14 mouse cellular contexts compared by ENCODE assay signal in genomic region chr17:40896863-40897262, GRCm38 (mm10). TPM values are rescaled to one million over a fixed set of nuclear protein-coding genes. Genes with fewer than 3 reads are reported as not detected.
DNase-seq lines count a peak whose midpoint lies in the region; ATAC-seq and TF ChIP-seq lines count a peak whose summit lies in the region.
"Had no signal": no experiment of that assay in that cellular context is flagged by ENCODE, and none has a peak within 500 bp of the region (broad histone marks: within the 10 kb centered on the region; RNA-seq: fewer than 3 reads in every experiment).

No protein-coding gene starts in this region.

- H3K4me1 ChIP-seq in kidney, postnatal 0 days (replicated peaks; ENCODE audit: insufficient read depth, low read length), result no peaks in the 10 kb centered on the region
- H3K4me1 ChIP-seq: embryonic facial prominence, embryonic 15.5 days; midbrain, embryonic 12.5 days had no signal

- H3K9ac ChIP-seq in kidney, postnatal 0 days (ENCODE audit: low read depth, low read length), result no peak overlapping the region
- H3K9ac ChIP-seq: embryonic facial prominence, embryonic 15.5 days; midbrain, embryonic 12.5 days had no signal

- H3K9me3 ChIP-seq in kidney, postnatal 0 days (replicated peaks; ENCODE audit: low read length), result no peaks in the 10 kb centered on the region
- H3K9me3 ChIP-seq: embryonic facial prominence, embryonic 15.5 days; midbrain, embryonic 12.5 days had no signal

- peak; percentile 78 for TF ChIP-seq CTCF in kidney, postnatal 0 days (IDR thresholded peaks at IDR 0.05; ENCODE audit: low read depth)

- H3K27me3 ChIP-seq in kidney, postnatal 0 days (ENCODE audit: insufficient read depth, low read length), result no peaks in the 10 kb centered on the region
- H3K27me3 ChIP-seq: embryonic facial prominence, embryonic 15.5 days; midbrain, embryonic 12.5 days had no signal

- no peak overlapping the region for H3K4me3 ChIP-seq in kidney, postnatal 0 days (replicated peaks; ENCODE audit: low read depth, low read length)
- H3K4me3 ChIP-seq: embryonic facial prominence, embryonic 15.5 days; midbrain, embryonic 12.5 days had no signal

- no peaks in the 10 kb centered on the region for H3K36me3 ChIP-seq in kidney, postnatal 0 days (ENCODE audit: insufficient read depth, low read length)
- H3K36me3 ChIP-seq: embryonic facial prominence, embryonic 15.5 days; midbrain, embryonic 12.5 days had no signal

- 68% methylated on average over 1 of the region's 1 CpGs for WGBS in kidney, postnatal 0 days

- H3K4me2 ChIP-seq in kidney, postnatal 0 days (ENCODE audit: low read length), result no peak overlapping the region
- H3K4me2 ChIP-seq: embryonic facial prominence, embryonic 15.5 days; midbrain, embryonic 12.5 days had no signal

- DNase-seq in CD4-positive, CD25-positive, alpha-beta regulatory T cell, adult 2 months (ENCODE audit: low read depth, low spot score), result peak; percentile 6
- peak; percentile 67 for DNase-seq in kidney, postnatal 0 days (ENCODE audit: low spot score)
- DNase-seq in kidney, adult 18-20 months, result no peak
- peak; percentile 88 for DNase-seq in NIH3T3 (ENCODE audit: low read depth)
- peak; percentile 30 for DNase-seq in induced T-regulatory cell, adult 2 months (ENCODE audit: low read depth)
- no peak for DNase-seq in right cerebral cortex, postnatal 4 days
- DNase-seq in gastrocnemius, postnatal 36 days, result no peak
- DNase-seq: adrenal gland, postnatal 36 days; layer of hippocampus, postnatal 36 days; right cerebral cortex, adult 18-20 months had no signal

- no peak for ATAC-seq in CD4-positive, CD25-positive, alpha-beta regulatory T cell, adult 4 months
- ATAC-seq in kidney, postnatal 0 days (replicated peaks; ENCODE audit: low FRiP score, low read depth), result no peak

- H3K27ac ChIP-seq in kidney, postnatal 0 days, result no peak overlapping the region
- H3K27ac ChIP-seq: embryonic facial prominence, embryonic 15.5 days; midbrain, embryonic 12.5 days had no signal

- intact Hi-C loops in gastrocnemius, postnatal 36 days (cut with DNase I), result loop anchor here (5.0 kb wide), 1 partner anchor 70 kb away; no protein-coding TSS in a partner anchor

RNA-seq across cellular contexts. Expression of gene 9130008F23Rik, which starts 16.5 kb away (rescaled TPM):
- polyA plus RNA-seq in CD4-positive, CD25-positive, alpha-beta regulatory T cell, adult 4 months (2017; shearing (Covaris generic)), result 1 to 10 TPM in 1 of 2 experiments, under 1 TPM in 1; 0.30 to 1.2 TPM
- 3.7 and 3.8 TPM in 2 replicates for polyA plus RNA-seq in kidney, postnatal 0 days (2015; fragmentation: Nextera tagmentation; extraction: Ambion mirVana)
- under 1 TPM in 1 of 2 experiments, not detected in 1; 0.23 TPM for total RNA-seq in gastrocnemius, postnatal 36 days (2021)

RNA-seq across cellular contexts. Expression of gene Glyatl3, which starts 17.3 kb away (rescaled TPM):
- not detected for polyA plus RNA-seq in CD4-positive, CD25-positive, alpha-beta regulatory T cell, adult 4 months (2017; shearing (Covaris generic))
- polyA plus RNA-seq in kidney, postnatal 0 days (2015; fragmentation: Nextera tagmentation; extraction: Ambion mirVana), result not detected in 2 replicates
- total RNA-seq in gastrocnemius, postnatal 36 days (2021), result not detected
- total RNA-seq: adrenal gland, postnatal 36 days; heart, postnatal 25 days; layer of hippocampus, postnatal 36 days had no signal
- polyA plus RNA-seq: midbrain, embryonic 12.5 days had no signal

RNA-seq across cellular contexts. Expression of gene Mut, which starts 37.6 kb away (rescaled TPM):
- 10 to 100 TPM; 18.3 to 19.6 TPM for polyA plus RNA-seq in CD4-positive, CD25-positive, alpha-beta regulatory T cell, adult 4 months (2017; shearing (Covaris generic))
- polyA plus RNA-seq in kidney, postnatal 0 days (2015; fragmentation: Nextera tagmentation; extraction: Ambion mirVana), result 63.0 and 64.0 TPM in 2 replicates
- 10 to 100 TPM; 59.3 to 76.9 TPM for total RNA-seq in gastrocnemius, postnatal 36 days (2021)

RNA-seq across cellular contexts. Expression of gene Cenpq, which starts 38.0 kb away (rescaled TPM):
- 10 to 100 TPM; 34.2 to 35.1 TPM for polyA plus RNA-seq in CD4-positive, CD25-positive, alpha-beta regulatory T cell, adult 4 months (2017; shearing (Covaris generic))
- polyA plus RNA-seq in kidney, postnatal 0 days (2015; fragmentation: Nextera tagmentation; extraction: Ambion mirVana), result 19.0 and 21.9 TPM in 2 replicates
- 1 to 10 TPM; 2.7 to 4.1 TPM for total RNA-seq in gastrocnemius, postnatal 36 days (2021)

Comparison
In these comparisons a context has a peak if more than half of its experiments do, and no peak if none do; other contexts are left out.
1. DNase-seq: peak in CD4-positive, CD25-positive, alpha-beta regulatory T cell, adult 2 months (single experiment), kidney, postnatal 0 days (single experiment), NIH3T3 (single experiment) and induced T-regulatory cell, adult 2 months (single experiment); none in kidney, adult 18-20 months (single experiment), right cerebral cortex, postnatal 4 days (single experiment) and gastrocnemius, postnatal 36 days (0 of 2).